Mouse (Mus musculus) cortical plate, adult 2 months (tissue): ENCODE results near the gene Ptp4a2.

Source experiments
- CTCF ChIP-seq: fragments of 200-500 bp; IDR thresholded peaks from 2 replicates; pipeline ENCODE4 v1.5.1; 2011; ENCODE audit warnings: mild to moderate bottlenecking, control low read depth, low read length; ENCODE audit not compliant: insufficient read depth; ENCODE audit errors: extremely low read depth
- POLR2A ChIP-seq: fragments of 200-500 bp; IDR thresholded peaks from 2 replicates; pipeline ENCODE4 v1.6.1; 2011; ENCODE audit warnings: mild to moderate bottlenecking, low read length, control low read depth; ENCODE audit not compliant: insufficient read depth; ENCODE audit errors: extremely low read depth

DNA sequence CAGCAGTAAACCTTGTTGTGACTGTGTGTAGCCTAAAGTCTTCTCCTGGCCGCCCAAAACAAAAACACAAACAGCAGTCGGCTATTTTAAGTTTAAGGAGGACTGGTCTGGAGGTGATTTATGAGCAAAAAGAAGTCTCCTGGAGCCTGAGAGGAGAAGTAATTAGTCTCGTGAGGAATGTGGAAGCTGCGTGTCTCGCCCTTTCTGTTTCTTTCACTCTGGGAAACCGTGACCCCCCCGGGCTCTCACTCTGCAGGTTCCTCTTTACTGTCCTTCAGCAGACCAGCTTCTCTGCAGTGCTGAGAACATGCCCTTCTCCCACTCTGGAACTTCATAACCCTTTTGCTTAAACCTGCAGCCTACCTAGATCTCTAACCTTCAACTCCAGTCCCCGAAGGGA, 22.3 kb upstream of the Ptp4a2 start:
- no peak for TF ChIP-seq CTCF
- no peak for TF ChIP-seq POLR2A
